Mouse (Mus musculus): Measurements from ENCODE around the gene Taok1. TPM values are rescaled to one million over a fixed set of nuclear protein-coding genes. Genes with fewer than 3 reads are reported as not detected.

The Taok1 gene
- 11.5 and 21.5 TPM in 2 replicates for polyA plus RNA-seq (2012; rRNA removed)

DNA sequence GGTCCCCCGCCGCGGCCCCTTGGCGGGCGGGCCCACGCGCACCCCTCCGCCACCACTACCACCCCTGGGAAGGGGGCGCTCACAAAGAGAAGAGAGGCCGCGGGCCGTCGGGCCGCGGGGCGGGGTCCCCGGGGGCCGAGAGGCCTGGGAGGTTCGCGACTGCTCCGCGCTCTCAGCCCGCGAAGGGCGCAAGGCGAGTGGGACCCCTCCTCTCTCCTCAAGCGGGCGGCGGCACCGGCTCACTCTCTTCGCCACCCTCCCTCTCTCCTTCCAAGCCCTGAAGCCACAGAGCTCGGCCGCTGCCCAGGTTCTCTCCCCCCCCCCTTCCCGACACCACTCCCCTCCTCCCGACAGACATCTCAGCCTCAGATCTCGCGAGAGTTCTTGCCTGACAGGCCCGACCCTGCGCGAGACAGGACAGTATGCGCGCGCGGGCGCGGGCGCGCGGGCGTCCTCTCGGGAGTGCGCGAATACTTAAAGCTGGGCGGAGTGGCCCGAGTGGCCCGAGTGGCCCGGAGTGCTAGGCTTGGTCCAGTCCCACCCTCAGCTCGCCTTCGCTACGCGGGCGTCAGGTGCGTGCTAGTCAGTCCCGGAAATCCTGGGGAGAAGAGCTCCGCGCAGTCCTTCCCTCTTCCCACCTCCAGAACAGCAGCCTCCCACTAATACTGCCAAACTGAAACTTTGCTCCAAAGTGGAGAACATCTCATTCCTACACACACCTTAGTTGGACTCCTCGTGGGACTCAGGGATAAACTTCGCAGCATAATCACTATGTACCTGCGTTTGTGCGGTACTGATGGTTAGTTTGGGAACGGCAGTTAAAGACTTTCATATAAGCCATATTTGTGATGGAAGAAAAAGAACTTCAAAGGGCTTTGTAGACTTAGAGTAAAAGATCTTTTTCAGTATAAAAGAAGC, at the start of gene Taok1:
TSS of gene Taok1 (minus strand) at position 278 of the 918 bp plus-strand sequence.

DNA sequence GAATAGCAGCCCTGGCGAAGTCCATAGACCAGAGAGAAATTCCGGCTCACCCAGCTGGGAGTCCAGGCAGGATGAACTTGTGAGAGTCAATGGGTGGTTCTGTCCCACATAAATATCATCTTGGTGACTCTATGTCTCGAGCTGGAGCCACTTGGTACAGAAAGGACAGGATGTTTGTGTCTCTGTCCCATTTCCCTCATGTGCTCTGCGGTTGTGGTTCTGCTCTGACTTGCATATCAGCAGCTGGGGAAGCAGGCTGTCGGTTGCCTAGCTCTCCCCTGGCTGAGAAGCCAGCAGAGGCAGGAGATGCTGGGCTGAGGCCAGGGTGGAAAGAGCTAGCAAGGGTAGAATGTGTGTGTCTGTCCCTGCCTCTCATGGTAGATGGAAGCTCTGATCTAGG, 88.6 kb downstream of the Taok1 start, which contains the start of gene Gm10392:
TSS of gene Gm10392 (minus strand) at position 156 of the 400 bp plus-strand sequence.

DNA sequence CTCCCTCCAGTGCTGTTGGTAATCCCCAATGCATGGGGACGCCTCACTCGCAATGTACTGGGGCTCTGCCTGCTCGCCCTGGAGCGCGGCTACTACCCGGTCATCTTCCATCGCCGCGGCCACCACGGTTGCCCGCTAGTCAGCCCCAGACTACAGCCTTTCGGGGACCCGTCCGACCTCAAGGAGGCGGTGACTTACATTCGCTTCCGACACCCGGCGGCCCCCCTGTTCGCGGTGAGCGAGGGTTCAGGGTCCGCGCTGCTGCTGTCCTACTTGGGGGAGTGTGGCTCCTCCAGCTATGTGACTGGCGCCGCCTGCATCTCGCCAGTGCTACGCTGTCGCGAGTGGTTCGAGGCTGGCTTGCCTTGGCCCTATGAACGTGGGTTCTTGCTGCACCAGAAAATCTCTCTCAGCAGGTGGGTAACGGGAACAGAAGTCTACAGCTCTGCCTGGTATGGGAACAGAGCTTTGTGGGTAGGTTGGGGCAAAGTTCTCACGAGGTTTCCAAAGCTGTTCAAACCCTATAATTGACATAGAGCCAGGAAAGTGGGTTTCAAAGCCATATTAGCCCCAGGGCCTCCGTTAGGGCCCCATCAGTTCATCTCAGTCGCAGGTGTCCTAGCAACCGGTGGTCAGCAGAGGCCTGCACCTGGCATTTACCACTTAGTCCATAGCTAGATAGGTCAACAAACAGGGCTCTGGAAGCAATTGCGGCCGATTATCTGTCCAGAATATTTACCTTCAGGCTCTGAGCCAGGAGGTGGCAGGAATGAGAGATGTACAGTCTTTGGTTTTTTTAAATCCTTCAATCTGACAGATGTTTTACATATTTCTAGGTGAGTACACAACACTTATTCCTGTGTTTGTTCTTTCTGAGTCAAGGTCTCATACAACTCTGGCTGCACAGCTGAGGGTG, 91.7 kb downstream of the Taok1 start, which contains the start of gene Trp53i13:
TSS of gene Trp53i13 (minus strand) at position 344 of the 916 bp plus-strand sequence.

DNA sequence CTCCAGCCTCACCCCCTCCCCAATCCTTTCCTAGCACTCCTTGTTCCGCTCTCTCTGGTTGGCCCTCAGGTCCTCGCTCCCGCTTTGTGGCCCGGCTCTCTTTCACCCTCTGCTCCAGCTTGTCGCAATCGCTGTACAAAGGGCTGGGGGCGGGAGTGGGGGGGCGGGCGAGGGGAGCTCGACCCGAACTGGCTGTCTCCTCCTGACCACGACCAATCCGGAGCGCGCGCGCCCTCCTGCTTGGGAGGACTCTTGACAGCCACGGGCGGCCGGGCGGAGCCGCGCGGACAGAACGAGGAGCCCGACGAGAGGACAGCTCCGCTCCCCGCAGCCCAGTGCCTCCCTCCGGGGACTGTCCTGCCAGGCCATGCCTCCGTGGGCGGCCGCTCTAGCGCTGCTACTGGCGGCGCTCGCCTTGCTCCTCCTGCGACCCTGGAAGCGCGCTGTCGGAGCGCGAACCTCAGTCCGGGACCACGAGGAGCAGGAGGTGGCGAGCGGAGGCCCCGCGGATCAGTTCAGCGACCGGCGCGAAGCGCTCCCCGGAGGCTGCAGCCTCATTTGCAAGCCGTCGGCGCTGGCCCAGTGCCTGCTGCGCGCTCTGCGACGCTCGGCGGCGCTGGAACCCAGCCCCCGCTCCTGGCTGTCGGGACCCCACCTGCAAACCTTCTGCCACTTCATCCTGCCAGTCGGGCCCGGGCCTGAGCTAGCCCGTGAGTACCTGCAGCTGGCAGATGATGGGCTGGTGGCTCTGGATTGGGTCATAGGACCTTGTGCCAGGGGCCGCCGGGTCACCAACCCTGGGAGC, 92.6 kb downstream of the Taok1 start, which contains the start of gene Abhd15:
TSS of gene Abhd15 (plus strand) at position 290 of the 805 bp plus-strand sequence.

DNA sequence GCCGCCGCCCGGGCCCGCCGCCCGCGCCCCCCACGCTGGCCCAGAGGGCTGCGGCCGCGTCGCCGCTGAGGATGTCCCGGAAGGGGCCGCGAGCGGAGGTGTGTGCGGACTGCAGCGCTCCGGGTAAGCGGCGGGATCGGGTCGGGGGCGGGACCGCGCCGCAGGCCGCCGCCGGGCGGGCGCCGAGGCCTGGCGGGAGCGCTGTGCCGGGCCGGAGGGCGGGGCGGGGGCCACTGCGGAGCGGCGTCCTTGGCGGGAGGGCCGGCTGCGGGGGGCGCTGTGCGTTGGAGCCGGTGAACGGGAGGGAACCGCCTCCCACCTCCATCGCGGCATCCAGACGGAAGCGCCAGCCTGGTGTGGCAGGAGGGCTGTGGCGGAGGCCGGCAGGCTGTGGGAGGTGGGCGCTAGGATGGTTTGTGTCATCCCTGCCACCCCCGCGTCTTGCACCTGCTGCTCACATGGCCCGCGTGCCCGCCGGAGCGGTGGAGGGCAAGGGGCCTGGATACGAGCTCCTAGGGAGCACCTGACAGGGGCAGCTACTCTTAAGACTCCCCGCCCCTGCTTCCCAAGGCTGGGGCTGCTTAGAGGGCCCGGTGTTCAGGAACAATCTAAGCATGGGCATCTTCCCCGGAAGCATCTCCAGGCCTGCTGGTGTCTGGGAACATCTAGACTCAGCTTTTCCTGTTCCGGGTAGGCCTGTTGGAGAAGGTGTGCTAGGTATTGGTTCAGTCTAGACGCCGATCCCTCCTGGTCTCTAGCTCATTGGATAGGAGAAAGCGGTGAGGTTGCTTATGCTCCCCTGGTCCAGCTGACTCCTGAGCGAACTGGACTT, 113.9 kb downstream of the Taok1 start, which contains the start of gene Git1:
TSS of gene Git1 (plus strand) at position 51 of the 832 bp plus-strand sequence.

DNA sequence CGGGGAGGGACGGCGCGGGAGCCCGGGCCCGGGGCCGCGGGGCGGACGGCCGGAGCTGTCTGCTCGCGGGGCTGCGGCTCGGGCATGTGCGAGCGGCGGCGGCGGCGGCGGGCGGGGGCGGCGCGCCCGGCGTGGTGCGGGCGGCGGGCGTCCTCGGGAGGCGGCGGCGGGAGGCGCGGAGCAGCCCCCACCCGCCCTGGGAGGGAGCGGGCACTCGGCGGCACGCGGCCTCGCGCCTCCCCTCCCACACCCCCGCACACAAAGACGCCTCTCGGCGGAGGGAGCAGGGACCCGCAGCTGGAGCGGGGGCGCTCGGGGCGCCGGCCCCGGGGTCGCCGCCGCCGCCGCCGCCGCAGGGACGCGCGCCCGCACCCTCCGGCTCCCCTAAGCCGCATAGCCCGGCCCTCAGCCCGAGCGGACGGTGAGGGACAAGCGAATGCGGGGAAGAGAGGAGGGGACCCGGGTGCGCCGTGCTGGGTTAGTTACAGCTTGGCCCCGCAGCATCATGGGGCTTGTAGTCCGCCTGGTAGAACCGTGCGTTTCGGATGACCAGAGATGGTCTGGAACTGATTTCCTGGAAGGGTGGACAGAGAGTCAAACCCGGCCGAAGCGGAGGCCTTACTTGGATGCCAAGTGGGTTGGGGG, 117.9 kb downstream of the Taok1 start, which contains the start of gene Ankrd13b:
TSS of gene Ankrd13b (minus strand) at position 88 of the 645 bp plus-strand sequence.

Other genes starting within 250 kb of the Taok1 start
- 1.4 and 3.8 TPM in 2 replicates for gene Coro6, start 145.4 kb downstream of the Taok1 start, polyA plus RNA-seq (2012; rRNA removed)
- gene Ankrd13b, start 118.1 kb downstream of the Taok1 start, polyA plus RNA-seq (2012; rRNA removed), result 100 and 120 TPM in 2 replicates
- gene Git1, start 114.3 kb downstream of the Taok1 start, polyA plus RNA-seq (2012; rRNA removed), result 60.2 and 62.4 TPM in 2 replicates
- 0.73 and 0.77 TPM in 2 replicates for gene Abhd15, start 92.7 kb downstream of the Taok1 start, polyA plus RNA-seq (2012; rRNA removed)
- gene Trp53i13, start 91.8 kb downstream of the Taok1 start, polyA plus RNA-seq (2012; rRNA removed), result 17.9 and 19.1 TPM in 2 replicates
- gene Gm10392, start 88.6 kb downstream of the Taok1 start, polyA plus RNA-seq (2012; rRNA removed), result not detected in 2 replicates
- 16.5 and 24.0 TPM in 2 replicates for gene Nufip2, start 78.3 kb upstream of the Taok1 start, polyA plus RNA-seq (2012; rRNA removed)
- gene Cryba1, start 117.5 kb upstream of the Taok1 start, polyA plus RNA-seq (2012; rRNA removed), result 1.4 and 3.6 TPM in 2 replicates
- gene Myo18a, start 155.4 kb upstream of the Taok1 start, polyA plus RNA-seq (2012; rRNA removed), result 30.1 and 48.9 TPM in 2 replicates
- gene Gm10277, start 179.9 kb upstream of the Taok1 start, polyA plus RNA-seq (2012; rRNA removed), result not detected in 2 replicates

All from central nervous system, embryonic 11.5 days (tissue).